Mouse (Mus musculus) heart, postnatal 0 days (tissue): ENCODE data around the gene Rnf133.

Experiments used
- CTCF ChIP-seq: IDR thresholded peaks from 2 replicates; pipeline ENCODE4 v1.5.1; 2016; ENCODE audit warnings: antibody characterized with exemption, control low read depth, low read depth
- EP300 ChIP-seq: IDR thresholded peaks from 2 replicates; pipeline ENCODE4 v1.6.1; 2016; ENCODE audit warnings: antibody characterized with exemption, low read depth

DNA sequence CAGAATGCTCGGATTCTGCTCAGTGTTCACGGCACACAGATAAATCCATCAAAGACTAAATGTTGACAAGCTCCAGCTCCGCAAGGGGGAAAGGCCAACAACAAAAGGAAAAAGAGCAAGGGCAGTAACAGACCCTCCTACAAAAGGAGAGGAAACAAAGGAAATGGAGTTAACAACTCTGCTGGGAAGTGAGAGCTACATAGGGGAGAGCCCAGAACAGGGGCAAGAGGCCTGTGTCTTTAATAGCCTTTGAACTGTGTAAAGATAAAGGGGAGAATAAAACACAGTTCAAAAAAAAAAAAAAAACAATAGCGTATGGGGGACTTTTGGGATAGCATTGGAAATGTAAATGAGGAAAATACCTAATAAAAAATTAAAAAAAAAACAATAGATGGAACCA lies 19.6 kb downstream of the Rnf133 start:
- TF ChIP-seq CTCF (no peak), EP300 (no peak)
